Mouse (Mus musculus) hindbrain, embryonic 15.5 days (tissue): ENCODE results near the gene Pbld1. TPM values are rescaled to one million over a fixed set of nuclear protein-coding genes. Genes with fewer than 3 reads are reported as not detected.

Experiments used
- ATAC-seq: fragments of 200-750 bp; cut with Nextera tagmentation; 2 replicates; pipeline ENCODE4 v1.8.0; 2017; ENCODE audit warnings: low read depth, moderate number of reproducible peaks, moderate TSS enrichment; ENCODE audit not compliant: low FRiP score
- H3K27ac ChIP-seq: fragments of 300-500 bp; sonication (generic); replicated peaks from 2 replicates; pipeline ENCODE4 v1.5.1; 2015; ENCODE audit warnings: mild to moderate bottlenecking, inconsistent platforms
- H3K27me3 ChIP-seq: fragments of 300-500 bp; sonication (generic); 2 replicates; pipeline ENCODE4 v1.6.1; 2015; ENCODE audit warnings: control low read depth, inconsistent platforms
- H3K36me3 ChIP-seq: fragments of 300-500 bp; sonication (generic); 2 replicates; pipeline ENCODE4 v1.6.1; 2015; ENCODE audit warnings: control low read depth, inconsistent platforms
- H3K4me1 ChIP-seq: fragments of 300-500 bp; sonication (generic); replicated peaks from 2 replicates; pipeline ENCODE4 v1.6.1; 2015; ENCODE audit warnings: control low read depth, inconsistent platforms
- H3K4me2 ChIP-seq: fragments of 300-500 bp; sonication (generic); 2 replicates; pipeline ENCODE4 v1.6.1; 2015; ENCODE audit warnings: moderate library complexity, mild to moderate bottlenecking, inconsistent platforms
- H3K4me3 ChIP-seq: fragments of 300-500 bp; sonication (generic); 2 replicates; pipeline ENCODE4 v1.5.1; 2015; ENCODE audit warnings: mild to moderate bottlenecking, inconsistent platforms
- H3K9ac ChIP-seq: fragments of 300-500 bp; sonication (generic); 2 replicates; pipeline ENCODE4 v1.6.1; 2015; ENCODE audit warnings: inconsistent platforms
- H3K9me3 ChIP-seq: fragments of 300-500 bp; sonication (generic); 2 replicates; pipeline ENCODE4 v1.6.1; 2016; ENCODE audit warnings: control low read depth, inconsistent platforms
- WGBS: fragments of 180-500 bp; shearing (Covaris S2); methylation state at CpG from one replicate; pipeline ENCODE4 v1.1.7; 2015; 5-methylcytosine and 5-hydroxymethylcytosine counted together
- polyA plus RNA-seq: library from polyadenylated mRNA; unstranded; fragments of >200 nt; fragmentation: Nextera tagmentation; extraction: Ambion mirVana; gene quantifications from 2 replicates; pipeline ENCODE4 v1.2.1, GENCODE M21; 2015

Pbld1 gene
- polyA plus RNA-seq, 1 experiment from 2014 or later: 0.91 TPM

DNA sequence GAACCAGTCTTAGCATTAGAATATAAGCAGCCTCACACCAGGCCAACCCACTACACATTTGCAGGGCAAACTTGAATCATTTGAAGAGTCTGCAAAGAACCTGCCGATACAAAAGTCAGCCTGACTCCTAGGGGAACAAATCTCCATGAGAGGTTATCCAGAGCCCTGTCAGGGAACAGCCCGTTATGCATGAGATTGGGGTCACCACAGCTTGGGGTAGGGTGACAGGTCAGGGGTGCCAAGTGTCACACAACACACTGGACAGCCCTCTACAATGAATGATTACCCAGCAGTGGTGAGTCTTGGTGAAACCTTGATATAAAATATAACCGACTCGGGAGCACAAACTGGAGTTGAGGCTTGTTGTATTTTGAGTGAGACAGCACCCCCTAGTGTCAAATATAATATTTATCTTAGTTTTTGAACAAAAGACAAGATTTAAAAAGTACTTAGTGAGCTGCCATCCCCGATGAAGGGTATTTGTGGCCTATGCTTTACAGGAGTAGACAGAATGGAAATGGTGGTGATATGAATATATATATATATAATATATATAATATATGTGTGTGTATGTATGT is 53.2 kb downstream of the Pbld1 start:
- H3K36me3 ChIP-seq: no peaks in the 10 kb centered on the region
- no peak overlapping the region for H3K9ac ChIP-seq
- H3K27me3 ChIP-seq: no peaks in the 10 kb centered on the region
- H3K27ac ChIP-seq: no peak overlapping the region
- WGBS: 44% methylated on average over 5 of the region's 5 CpGs
- no peak overlapping the region for H3K4me3 ChIP-seq
- H3K9me3 ChIP-seq: no peaks in the 10 kb centered on the region
- H3K4me2 ChIP-seq: no peak overlapping the region
- no peak for ATAC-seq
- no peaks in the 10 kb centered on the region for H3K4me1 ChIP-seq

DNA sequence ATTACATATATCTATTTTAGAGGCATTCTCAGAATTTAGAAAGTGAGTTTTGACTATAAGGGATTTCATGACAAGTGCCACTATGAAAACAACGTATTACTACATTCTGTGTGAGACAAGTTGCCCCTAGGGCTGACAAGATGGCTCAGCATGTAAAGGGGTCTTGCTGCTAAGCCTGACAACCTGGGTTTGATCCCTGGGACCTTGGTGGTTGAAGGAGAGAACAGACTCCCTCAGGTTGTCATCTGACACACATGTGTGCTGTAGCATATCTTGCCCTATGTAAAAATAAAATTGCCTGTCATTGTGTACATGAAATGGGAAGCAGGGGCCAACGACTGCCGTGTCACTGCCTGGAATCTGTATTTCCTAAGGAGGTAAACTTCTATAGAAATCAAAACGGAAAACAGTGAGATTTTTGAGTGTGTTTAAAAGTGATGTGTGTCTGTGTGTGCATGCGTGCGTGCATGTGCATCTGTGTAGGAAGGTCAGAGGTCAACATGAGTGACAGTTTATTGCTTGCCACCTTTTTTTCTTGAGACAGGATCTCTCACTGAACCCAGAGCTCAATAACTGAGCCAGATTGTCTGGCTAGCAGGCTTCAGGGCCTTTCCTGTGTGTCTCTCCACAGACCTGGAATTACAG is 53.9 kb downstream of the Pbld1 start:
- Histone ChIP-seq H3K4me1 (no peaks in the 10 kb centered on the region), H3K4me2 (no peak overlapping the region), H3K27ac (no peak overlapping the region), H3K36me3 (no peaks in the 10 kb centered on the region), H3K9me3 (no peaks in the 10 kb centered on the region), H3K9ac (no peak overlapping the region), H3K27me3 (no peaks in the 10 kb centered on the region), H3K4me3 (no peak overlapping the region)
- ATAC-seq: no peak
- 84% methylated on average over 6 of the region's 6 CpGs for WGBS

DNA sequence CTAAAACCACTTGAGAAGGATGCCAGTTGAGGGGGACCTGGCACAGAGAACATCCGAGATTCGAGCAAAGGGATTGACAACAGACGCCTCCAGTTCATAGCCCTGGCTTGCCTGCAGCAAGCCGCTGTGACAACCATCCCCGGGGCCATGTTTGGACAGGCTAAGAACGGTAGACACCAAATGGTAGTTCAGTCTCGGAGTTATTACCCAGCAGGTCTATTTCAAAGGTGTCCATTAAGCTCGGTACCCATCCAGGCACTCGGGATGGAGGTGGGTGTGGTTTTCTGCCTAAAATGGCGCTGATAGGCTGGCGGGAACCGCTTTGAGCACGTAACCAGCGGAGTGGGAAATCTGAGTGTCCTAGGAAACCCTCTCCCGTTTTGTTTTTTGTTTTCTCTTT is 55.9 kb downstream of the Pbld1 start:
- no peaks in the 10 kb centered on the region for H3K9me3 ChIP-seq
- ATAC-seq: no peak

GRCm38 (mm10) chr10:63116376-63116775 is 56.4 kb downstream of the Pbld1 start:
- H3K4me1 ChIP-seq: no peaks in the 10 kb centered on the region
- 98% methylated on average over 9 of the region's 9 CpGs for WGBS
- H3K4me3 ChIP-seq: no peak overlapping the region
- H3K9me3 ChIP-seq: no peaks in the 10 kb centered on the region
- H3K36me3 ChIP-seq: no peaks in the 10 kb centered on the region
- no peak for ATAC-seq
- no peak overlapping the region for H3K27ac ChIP-seq
- no peak overlapping the region for H3K4me2 ChIP-seq
- H3K9ac ChIP-seq: no peak overlapping the region
- no peaks in the 10 kb centered on the region for H3K27me3 ChIP-seq

More for the DNA sequence above, 55.9 kb downstream of the Pbld1 start:
- Histone ChIP-seq H3K36me3 (no peaks in the 10 kb centered on the region), H3K4me1 (no peaks in the 10 kb centered on the region), H3K4me3 (no peak overlapping the region), H3K27me3 (no peaks in the 10 kb centered on the region), H3K4me2 (no peak overlapping the region), H3K9ac (no peak overlapping the region), H3K27ac (no peak overlapping the region)
- 87% methylated on average over 15 of the region's 15 CpGs for WGBS

- no peaks in the 10 kb centered on the region for H3K36me3 ChIP-seq
- ATAC-seq: no peak
- H3K27ac ChIP-seq: no peak overlapping the region
- no peak overlapping the region for H3K4me3 ChIP-seq
- no peaks in the 10 kb centered on the region for H3K9me3 ChIP-seq
- H3K9ac ChIP-seq: no peak overlapping the region
- no peaks in the 10 kb centered on the region for H3K27me3 ChIP-seq
- no peaks in the 10 kb centered on the region for H3K4me1 ChIP-seq
- WGBS: 95% methylated on average over 8 of the region's 8 CpGs
- H3K4me2 ChIP-seq: no peak overlapping the region
These were observed 57.6 kb downstream of the Pbld1 start for GRCm38 (mm10) chr10:63117583-63117982.

DNA sequence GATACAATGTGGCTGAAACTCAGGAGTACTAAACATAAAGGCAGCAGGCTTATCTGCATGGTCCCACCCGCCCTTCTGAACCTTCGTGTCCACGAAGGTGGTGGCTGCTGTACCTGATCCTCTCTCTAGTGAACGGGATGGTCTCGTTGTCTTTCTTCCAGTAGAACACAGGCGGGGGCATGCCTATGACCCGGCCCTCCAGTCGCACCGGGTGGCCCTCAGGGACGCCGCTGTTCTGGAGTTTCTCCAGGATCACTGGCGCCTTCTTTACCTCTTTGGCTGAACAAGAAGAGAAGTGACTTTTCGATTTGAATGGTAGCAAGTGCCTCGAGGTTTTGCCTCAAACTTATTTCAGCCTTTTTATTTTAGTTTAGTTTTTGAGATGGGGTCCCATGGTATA is 60.0 kb downstream of the Pbld1 start:
- Histone ChIP-seq H3K4me3 (no peak overlapping the region), H3K27me3 (no peaks in the 10 kb centered on the region), H3K9me3 (no peaks in the 10 kb centered on the region), H3K4me2 (no peak overlapping the region), H3K4me1 (no peaks in the 10 kb centered on the region), H3K36me3 (no peaks in the 10 kb centered on the region), H3K27ac (no peak overlapping the region), H3K9ac (no peak overlapping the region)
- WGBS: 83% methylated on average over 14 of the region's 14 CpGs
- ATAC-seq: no peak

DNA sequence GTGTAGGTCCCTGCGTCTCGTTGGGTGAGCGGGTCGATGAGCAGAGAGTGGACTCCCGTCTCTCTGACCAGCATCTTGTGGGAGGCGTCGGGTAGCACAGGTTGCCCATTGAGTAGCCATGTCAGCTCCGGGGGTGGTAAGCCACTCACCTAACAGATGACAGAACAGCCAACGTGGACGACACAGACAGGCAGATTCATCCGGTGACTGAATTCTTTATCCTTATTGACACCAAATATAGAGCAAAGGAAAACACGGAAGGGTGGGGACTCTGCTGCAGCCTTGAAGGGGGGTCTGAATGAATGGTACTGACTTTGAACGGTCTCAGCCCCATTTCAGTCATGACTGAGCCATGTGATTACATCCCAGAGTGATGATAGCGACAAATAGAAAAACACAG is 62.0 kb downstream of the Pbld1 start:
- H3K36me3 ChIP-seq: no peaks in the 10 kb centered on the region
- H3K27me3 ChIP-seq: no peaks in the 10 kb centered on the region
- H3K9me3 ChIP-seq: no peaks in the 10 kb centered on the region
- H3K4me2 ChIP-seq: no peak overlapping the region
- ATAC-seq: no peak
- 88% methylated on average over 14 of the region's 14 CpGs for WGBS
- no peak overlapping the region for H3K9ac ChIP-seq
- H3K4me1 ChIP-seq: no peaks in the 10 kb centered on the region
- H3K4me3 ChIP-seq: no peak overlapping the region
- H3K27ac ChIP-seq: no peak overlapping the region

DNA sequence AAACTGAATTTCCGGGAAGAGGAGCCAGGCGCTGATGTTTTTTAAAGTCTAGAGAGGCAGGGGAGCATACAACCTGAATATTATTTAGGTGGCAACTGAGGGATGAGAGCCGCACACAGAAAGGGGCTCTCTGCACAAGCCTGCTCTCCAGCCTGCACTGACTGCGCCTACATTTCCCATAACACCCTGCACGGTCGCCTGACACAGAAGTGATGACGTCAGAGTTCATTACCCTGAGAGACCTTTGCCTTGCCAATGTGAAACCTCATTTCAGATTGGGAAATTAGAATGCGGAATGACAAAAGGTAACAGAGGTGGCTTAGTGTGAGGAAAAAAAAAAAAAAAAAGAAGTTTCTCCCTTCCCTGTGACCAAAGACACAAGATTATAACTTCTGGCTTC is 62.6 kb downstream of the Pbld1 start:
- ATAC-seq: 0 out of 2 replicates have a peak, but pooled peaks have one; percentile 75
- no peaks in the 10 kb centered on the region for H3K4me1 ChIP-seq
- H3K27me3 ChIP-seq: no peaks in the 10 kb centered on the region
- 30% methylated on average over 8 of the region's 8 CpGs for WGBS
- H3K9ac ChIP-seq: no peak overlapping the region
- H3K36me3 ChIP-seq: no peaks in the 10 kb centered on the region
- no peak overlapping the region for H3K27ac ChIP-seq
- H3K4me3 ChIP-seq: no peak overlapping the region
- no peaks in the 10 kb centered on the region for H3K9me3 ChIP-seq
- H3K4me2 ChIP-seq: 0 out of 2 replicates have a peak overlapping the region, but pooled peaks have one; percentile 24

DNA sequence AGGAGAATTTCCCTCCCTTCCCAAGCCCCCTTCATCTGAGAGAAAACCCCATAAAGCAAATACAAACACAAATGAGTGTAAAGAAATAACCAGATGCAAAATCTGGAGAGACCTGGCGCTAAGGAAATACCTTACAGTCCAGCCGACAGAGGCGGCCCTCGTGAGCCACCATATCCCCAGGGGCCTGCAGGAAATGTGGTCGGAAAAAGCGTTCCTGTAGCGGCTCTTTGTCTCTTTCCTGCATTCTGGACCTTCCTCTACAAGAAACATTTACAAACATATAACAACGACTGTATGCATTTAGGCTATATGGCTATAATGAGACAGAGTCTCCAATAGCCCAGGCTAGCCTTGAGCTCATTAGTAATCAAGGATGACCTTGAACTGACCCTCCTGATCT is 63.2 kb downstream of the Pbld1 start:
- Histone ChIP-seq H3K4me2 (no peak overlapping the region), H3K27me3 (no peaks in the 10 kb centered on the region), H3K4me1 (no peaks in the 10 kb centered on the region), H3K9ac (no peak overlapping the region), H3K4me3 (no peak overlapping the region), H3K27ac (no peak overlapping the region), H3K36me3 (no peaks in the 10 kb centered on the region), H3K9me3 (no peaks in the 10 kb centered on the region)
- no peak for ATAC-seq
- WGBS: 88% methylated on average over 8 of the region's 8 CpGs

GRCm38 (mm10) chr10:63124016-63124415 is 64.1 kb downstream of the Pbld1 start:
- Histone ChIP-seq H3K4me1 (no peaks in the 10 kb centered on the region), H3K27me3 (no peaks in the 10 kb centered on the region), H3K36me3 (no peaks in the 10 kb centered on the region), H3K27ac (no peak overlapping the region), H3K4me2 (no peak overlapping the region), H3K4me3 (no peak overlapping the region), H3K9ac (no peak overlapping the region), H3K9me3 (no peaks in the 10 kb centered on the region)
- 95% methylated on average over 10 of the region's 10 CpGs for WGBS
- ATAC-seq: no peak

GRCm38 (mm10) chr10:63125343-63125742 is 65.4 kb downstream of the Pbld1 start:
- Histone ChIP-seq H3K4me1 (no peaks in the 10 kb centered on the region), H3K27me3 (no peaks in the 10 kb centered on the region), H3K4me2 (no peak overlapping the region), H3K9me3 (no peaks in the 10 kb centered on the region), H3K36me3 (no peaks in the 10 kb centered on the region), H3K9ac (no peak overlapping the region), H3K4me3 (no peak overlapping the region), H3K27ac (no peak overlapping the region)
- no peak for ATAC-seq
- 35% methylated on average over 11 of the region's 11 CpGs for WGBS

DNA sequence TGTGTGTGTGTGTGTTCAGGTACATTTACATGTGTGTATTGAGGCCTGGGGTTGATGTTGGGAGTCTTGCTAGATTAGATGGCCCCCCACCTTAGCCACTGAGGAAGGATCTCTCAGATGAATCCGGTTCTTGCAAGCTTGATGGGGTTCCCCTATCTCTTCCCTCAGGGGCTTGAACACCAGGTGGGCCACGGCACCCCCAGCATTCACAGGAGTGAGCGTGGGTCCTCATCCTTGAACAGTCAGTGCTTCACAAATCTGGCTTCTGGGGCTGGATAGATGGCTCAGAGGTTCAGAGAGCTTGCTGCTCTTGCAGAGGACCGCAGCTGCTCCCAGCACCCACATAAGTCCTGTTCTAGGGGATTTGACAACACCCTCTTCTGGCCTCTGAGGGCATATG is 66.2 kb downstream of the Pbld1 start:
- Histone ChIP-seq H3K27ac (no peak overlapping the region), H3K4me2 (no peak overlapping the region), H3K4me1 (no peaks in the 10 kb centered on the region), H3K9ac (no peak overlapping the region), H3K27me3 (no peaks in the 10 kb centered on the region), H3K4me3 (no peak overlapping the region), H3K36me3 (no peaks in the 10 kb centered on the region), H3K9me3 (no peaks in the 10 kb centered on the region)
- WGBS: 84% methylated on average over 4 of the region's 4 CpGs
- ATAC-seq: no peak

- Histone ChIP-seq H3K27me3 (no peaks in the 10 kb centered on the region), H3K36me3 (no peaks in the 10 kb centered on the region), H3K4me1 (no peaks in the 10 kb centered on the region), H3K4me3 (no peak overlapping the region), H3K9me3 (no peaks in the 10 kb centered on the region), H3K27ac (no peak overlapping the region), H3K9ac (no peak overlapping the region), H3K4me2 (no peak overlapping the region)
- ATAC-seq: no peak
- WGBS: 97% methylated on average over 6 of the region's 6 CpGs
These were observed 67.2 kb downstream of the Pbld1 start for GRCm38 (mm10) chr10:63127156-63127555.
